Mouse (Mus musculus): ENCODE measurements at regions not wholly inside any gene's neighbourhood (a gene's known extent, or its start where the extent isn't known, plus 50 kb on each side); places are given as distances from the start of the nearest gene placed in this dataset.
"Not testable (repeated sequence)": the region's sequence is repeated elsewhere in the genome, so short reads cannot be mapped to it uniquely, and the experiment has no call there.

DNA sequence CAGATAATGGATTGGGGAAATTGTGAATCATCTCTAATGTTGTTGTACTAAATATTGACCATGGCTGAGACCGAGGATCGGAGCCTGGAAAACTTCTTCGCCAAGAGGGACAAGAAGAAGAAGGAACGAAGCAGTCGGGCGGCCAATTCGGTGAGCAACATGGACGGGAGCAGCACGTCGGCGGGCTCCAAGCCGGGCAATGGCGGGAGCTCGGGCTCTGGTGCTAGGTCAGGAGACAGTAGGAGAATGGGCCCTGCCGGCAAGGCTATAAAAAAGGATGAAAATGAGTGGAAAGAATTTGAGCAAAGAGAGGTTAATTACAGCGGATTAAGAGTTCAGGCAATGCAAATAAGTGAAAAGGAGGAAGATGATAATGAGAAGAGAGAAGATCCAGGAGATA, 55.0 kb upstream of the Zfp990 start:
- not testable (repeated sequence) for H3K4me3 ChIP-seq; H3K9ac ChIP-seq (replicated peaks); H3K4me2 ChIP-seq (replicated peaks); ATAC-seq (ENCODE audit: low FRiP score, low read depth); H3K4me1 ChIP-seq; H3K27ac ChIP-seq (replicated peaks); H3K27me3 ChIP-seq; H3K9me3 ChIP-seq; H3K36me3 ChIP-seq
- WGBS: 92% methylated on average over 16 of the region's 16 CpGs

DNA sequence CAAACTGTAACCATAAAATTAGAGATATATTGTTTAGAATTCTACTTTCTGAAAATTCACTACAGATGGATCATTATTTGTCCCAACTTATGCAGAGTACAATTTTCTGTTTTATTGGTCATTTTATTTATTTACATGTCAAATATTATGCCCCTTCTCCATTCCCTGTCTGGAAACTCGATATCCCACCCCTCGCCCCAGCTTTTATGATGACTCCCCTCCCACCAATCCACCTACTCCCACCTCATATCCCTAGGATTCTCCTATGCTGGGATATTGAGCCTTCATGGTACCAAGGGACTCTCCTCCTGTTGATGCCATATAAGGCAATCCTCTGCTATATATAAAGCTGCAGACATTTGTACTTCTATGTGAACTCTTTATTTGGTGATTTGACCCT, 62.0 kb upstream of the Zfp990 start:
- no peak for ATAC-seq (ENCODE audit: low FRiP score, low read depth)
- peaks cover 34% of the 10 kb centered on the region for H3K9me3 ChIP-seq
- WGBS: 78% methylated on average over 2 of the region's 2 CpGs
- no peak overlapping the region for H3K27ac ChIP-seq (replicated peaks)
- H3K27me3 ChIP-seq: no peaks in the 10 kb centered on the region
- no peak overlapping the region for H3K4me2 ChIP-seq (replicated peaks)
- no peak overlapping the region for H3K4me3 ChIP-seq
- no peak overlapping the region for H3K9ac ChIP-seq (replicated peaks)
- H3K4me1 ChIP-seq: no peaks in the 10 kb centered on the region
- no peaks in the 10 kb centered on the region for H3K36me3 ChIP-seq

DNA sequence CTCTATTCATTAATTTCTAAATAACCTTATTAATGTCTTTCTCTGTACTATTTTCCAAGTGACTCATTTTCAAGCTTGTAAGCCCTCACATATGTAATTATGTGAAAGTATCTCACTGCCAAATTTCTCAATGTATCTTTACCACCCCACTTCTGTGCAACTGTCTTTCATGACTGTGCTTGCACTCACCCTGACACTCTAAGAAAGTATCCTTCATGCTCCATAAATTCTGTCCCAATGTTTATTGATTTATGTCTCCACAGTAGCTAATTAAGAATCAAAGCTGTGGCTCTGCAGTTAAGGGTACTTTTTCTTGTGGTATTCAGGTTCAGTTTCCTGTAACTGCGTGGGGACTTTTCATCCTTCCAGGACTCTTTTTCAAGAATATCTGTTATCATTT, 73.8 kb upstream of the Zfp990 start:
- not testable (repeated sequence) for H3K36me3 ChIP-seq; H3K27me3 ChIP-seq; H3K4me2 ChIP-seq (replicated peaks); H3K4me3 ChIP-seq; H3K4me1 ChIP-seq; ATAC-seq (ENCODE audit: low FRiP score, low read depth); H3K9ac ChIP-seq (replicated peaks); H3K27ac ChIP-seq (replicated peaks)
- 84% methylated on average over 1 of the region's 1 CpGs for WGBS
- H3K9me3 ChIP-seq: peaks cover 49% of the 10 kb centered on the region

DNA sequence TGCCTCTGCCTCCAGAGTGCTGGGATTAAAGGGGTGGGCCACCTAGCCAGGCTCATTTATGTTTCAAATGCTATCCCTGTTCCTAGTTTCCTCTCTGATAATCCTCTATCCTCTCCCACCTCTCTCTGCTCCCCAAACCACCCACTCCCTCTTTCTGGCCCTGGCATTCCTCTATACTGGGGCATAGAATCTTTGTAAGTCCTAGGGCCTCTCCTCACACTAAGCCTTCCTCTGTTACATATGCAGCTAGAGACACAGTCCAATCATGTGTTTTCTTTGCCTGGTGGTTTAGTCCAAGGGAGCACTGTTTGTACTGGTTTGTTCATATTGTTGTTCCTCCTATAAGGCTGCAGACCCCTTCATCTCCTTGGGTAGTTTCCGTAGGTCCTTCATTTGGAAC, 76.0 kb upstream of the Zfp990 start:
- no peak overlapping the region for H3K4me2 ChIP-seq (replicated peaks)
- 90% methylated on average over 1 of the region's 1 CpGs for WGBS
- ATAC-seq (ENCODE audit: low FRiP score, low read depth): peak; percentile 31; the same call in 1 of the 2 replicates
- no peaks in the 10 kb centered on the region for H3K27me3 ChIP-seq
- H3K4me1 ChIP-seq: no peaks in the 10 kb centered on the region
- no peak overlapping the region for H3K9ac ChIP-seq (replicated peaks)
- H3K9me3 ChIP-seq: peaks cover 46% of the 10 kb centered on the region
- no peaks in the 10 kb centered on the region for H3K36me3 ChIP-seq
- no peak overlapping the region for H3K4me3 ChIP-seq
- no peak overlapping the region for H3K27ac ChIP-seq (replicated peaks)

DNA sequence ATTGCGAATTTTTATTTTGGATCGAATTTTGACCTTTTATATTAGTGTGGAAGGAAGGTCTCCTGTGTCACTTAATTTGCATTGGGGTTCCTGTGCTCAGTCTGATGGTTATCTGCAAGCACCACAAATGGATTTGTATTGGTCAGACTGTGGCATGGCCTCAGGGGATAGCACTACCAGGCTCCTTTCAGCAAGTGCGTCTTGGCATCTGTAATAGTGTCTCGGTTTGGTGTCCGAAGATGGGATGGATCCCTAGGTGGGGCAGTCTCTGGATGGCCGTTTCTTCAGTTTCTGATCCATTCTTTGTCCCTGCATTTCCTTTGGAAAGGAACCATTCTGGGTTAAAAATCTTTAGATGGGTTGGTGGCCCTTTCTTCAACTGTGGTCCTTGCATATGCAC, 76.5 kb upstream of the Zfp990 start:
- Histone ChIP-seq H3K27me3 (no peaks in the 10 kb centered on the region), H3K4me1 (no peaks in the 10 kb centered on the region), H3K9me3 (peaks cover 46% of the 10 kb centered on the region), H3K27ac (replicated peaks) (no peak overlapping the region), H3K4me3 (no peak overlapping the region), H3K4me2 (replicated peaks) (no peak overlapping the region), H3K9ac (replicated peaks) (no peak overlapping the region), H3K36me3 (no peaks in the 10 kb centered on the region)
- ATAC-seq (ENCODE audit: low FRiP score, low read depth): no peak
- WGBS: 71% methylated on average over 6 of the region's 6 CpGs

DNA sequence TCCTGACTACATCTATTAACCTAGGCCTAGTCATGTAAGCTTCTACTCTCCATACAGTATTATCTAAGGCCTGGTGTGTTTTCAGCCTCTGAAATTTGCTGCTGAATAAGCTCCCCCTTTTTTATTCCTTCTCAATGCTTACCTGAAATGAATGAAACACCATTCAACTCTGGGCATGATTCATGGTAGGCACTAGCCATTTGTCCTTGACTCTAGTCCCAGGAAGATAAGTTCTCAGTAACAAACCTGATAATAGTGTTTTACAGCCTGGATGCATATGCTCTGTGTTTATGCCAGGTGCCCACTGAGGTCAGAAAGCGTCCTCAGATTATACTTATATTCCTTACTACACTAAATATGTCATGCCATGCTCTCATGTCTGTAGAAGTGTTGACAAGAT, 77.3 kb upstream of the Zfp990 start:
- H3K9ac ChIP-seq (replicated peaks); H3K4me2 ChIP-seq (replicated peaks); H3K36me3 ChIP-seq; H3K4me3 ChIP-seq; H3K27me3 ChIP-seq; ATAC-seq (ENCODE audit: low FRiP score, low read depth); H3K27ac ChIP-seq (replicated peaks); H3K4me1 ChIP-seq: not testable (repeated sequence)
- WGBS: 40% methylated on average over 1 of the region's 1 CpGs
- peaks cover 42% of the 10 kb centered on the region for H3K9me3 ChIP-seq

DNA sequence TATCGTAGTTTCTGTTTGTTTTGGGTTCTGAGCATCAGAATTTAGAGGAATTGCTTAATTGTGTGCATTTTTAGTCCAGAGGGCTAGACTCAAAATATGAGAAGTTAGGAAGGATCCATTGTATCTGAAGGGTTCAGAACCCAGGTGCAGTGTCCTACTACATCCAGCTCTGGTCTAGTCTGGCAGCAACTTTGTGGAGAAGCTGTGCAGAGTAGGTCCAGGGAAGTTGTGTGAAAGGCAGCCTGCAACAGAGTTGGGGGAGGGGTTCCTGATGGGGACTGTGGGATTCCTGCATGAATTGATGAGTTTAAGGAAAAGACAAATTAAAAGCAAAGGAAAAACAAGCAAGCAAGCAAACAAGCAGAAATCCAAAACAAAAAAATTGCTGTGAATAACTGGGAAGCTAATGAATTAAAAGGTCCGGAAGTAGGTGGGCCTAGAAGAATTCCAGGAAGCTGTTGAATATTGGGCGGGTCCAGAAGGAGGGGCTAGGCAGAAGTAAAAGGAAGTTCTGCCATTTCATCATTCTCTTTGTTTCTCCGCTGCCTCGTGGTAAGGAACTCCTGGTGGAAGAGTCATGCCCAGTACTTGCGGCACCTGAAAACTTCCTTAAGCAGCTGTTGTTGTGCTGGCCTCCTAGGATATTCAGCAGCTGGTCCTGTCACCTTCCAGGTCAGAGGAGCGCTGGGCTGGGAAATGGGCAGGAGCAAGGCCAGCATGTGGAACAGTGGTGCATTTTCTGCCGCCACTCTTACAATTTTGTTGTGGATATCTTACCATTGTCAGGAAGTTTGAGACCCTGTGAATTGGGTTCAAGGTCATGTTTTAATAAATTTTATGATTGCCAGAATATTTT, 78.4 kb upstream of the Zfp990 start:
- Histone ChIP-seq H3K4me3 (no peak overlapping the region), H3K27me3 (no peaks in the 10 kb centered on the region), H3K9me3 (peaks cover 36% of the 10 kb centered on the region), H3K4me1 (no peaks in the 10 kb centered on the region), H3K9ac (replicated peaks) (no peak overlapping the region), H3K36me3 (no peaks in the 10 kb centered on the region), H3K27ac (replicated peaks) (no peak overlapping the region), H3K4me2 (replicated peaks) (no peak overlapping the region)
- 72% methylated on average over 8 of the region's 8 CpGs for WGBS
- ATAC-seq (ENCODE audit: low FRiP score, low read depth): no peak

DNA sequence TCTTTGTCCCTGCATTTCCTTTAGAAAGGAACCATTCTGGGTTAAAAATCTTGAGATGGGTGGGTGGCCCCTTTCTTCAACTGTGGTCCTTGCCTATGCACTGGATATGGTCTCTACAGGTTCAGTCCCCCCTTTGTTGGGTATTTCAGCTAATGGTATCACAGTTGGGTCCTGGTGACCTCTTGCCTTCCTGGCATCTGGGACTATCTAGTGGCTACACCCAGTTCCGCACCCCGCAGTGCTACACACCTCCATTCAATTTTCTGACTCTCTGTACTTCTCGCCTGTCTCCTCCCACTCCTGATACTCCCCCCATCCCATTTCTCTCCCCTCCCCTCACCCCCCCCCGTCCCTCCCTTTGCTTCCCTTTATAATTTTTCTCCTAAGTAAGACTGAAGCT, 92.7 kb upstream of the Zfp990 start:
- not testable (repeated sequence) for ATAC-seq (ENCODE audit: low FRiP score, low read depth); H3K27ac ChIP-seq (replicated peaks); H3K9ac ChIP-seq (replicated peaks); H3K4me3 ChIP-seq; H3K36me3 ChIP-seq; H3K27me3 ChIP-seq; H3K4me2 ChIP-seq (replicated peaks); H3K4me1 ChIP-seq; H3K9me3 ChIP-seq
- 60% methylated on average over 4 of the region's 4 CpGs for WGBS

DNA sequence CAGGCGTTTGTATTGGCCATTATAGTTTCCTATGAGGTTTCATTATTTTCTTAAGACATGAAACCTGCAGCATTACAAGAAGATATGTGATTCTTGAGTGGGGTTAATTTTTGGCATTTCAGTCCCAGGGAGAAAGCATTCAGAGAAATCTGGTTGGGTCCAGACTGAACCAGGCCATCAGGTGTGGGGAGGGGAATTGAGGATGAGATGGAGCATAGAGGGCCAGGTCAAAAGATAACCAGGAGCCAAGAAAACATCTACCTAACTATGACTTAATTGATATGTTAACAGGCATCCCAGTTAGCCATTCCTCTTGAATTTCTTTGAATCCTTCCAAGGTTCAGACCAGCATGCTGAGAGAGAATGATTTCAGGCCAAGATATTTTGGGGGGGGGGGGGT, 96.2 kb upstream of the Tnfrsf8 start:
- Histone ChIP-seq H3K4me2 (replicated peaks) (no peak overlapping the region), H3K27me3 (no peaks in the 10 kb centered on the region), H3K36me3 (no peaks in the 10 kb centered on the region), H3K4me3 (no peak overlapping the region), H3K9me3 (0 out of 2 replicates have a peak, but pooled peaks cover 6% of the 10 kb centered on the region), H3K4me1 (no peaks in the 10 kb centered on the region), H3K27ac (replicated peaks) (no peak overlapping the region), H3K9ac (replicated peaks) (no peak overlapping the region)
- no peak for ATAC-seq (ENCODE audit: low FRiP score, low read depth)
- WGBS: 69% methylated on average over 1 of the region's 1 CpGs

DNA sequence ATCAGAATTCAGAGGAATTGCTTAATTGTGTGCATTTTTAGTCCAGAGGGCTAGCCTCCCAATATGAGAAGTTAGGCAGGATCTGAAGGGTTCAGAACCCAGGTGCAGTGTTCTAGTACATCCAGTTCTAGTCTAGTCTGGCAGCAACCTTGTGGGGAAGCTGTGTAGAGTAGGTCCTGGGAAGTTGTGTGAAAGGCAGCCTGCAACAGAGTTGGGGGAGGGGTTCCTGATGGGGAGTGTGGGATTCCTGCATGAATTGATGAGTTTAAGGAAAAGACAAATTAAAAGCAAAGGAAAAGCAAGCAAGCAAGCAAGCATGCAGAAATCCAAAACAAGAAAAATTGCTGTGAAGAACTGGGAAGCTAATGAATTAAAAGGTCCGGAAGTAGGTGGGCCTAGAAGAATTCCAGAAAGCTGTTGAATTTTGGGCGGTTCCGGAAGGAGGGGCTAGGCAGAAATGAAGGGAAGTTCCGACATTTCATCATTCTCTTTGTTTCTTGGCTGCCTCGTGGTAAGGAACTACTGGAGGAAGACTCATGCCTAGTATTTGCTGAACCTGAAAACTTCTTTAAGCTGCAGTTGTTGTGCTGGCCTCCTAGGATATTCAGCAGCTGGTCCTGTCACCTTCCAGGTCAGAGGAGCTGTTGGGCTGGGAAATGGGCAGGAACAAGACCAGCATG, 95.0 kb upstream of the Tnfrsf8 start:
- H3K9me3 ChIP-seq: 0 out of 2 replicates have a peak, but pooled peaks cover 9% of the 10 kb centered on the region
- H3K4me3 ChIP-seq: no peak overlapping the region
- no peak for ATAC-seq (ENCODE audit: low FRiP score, low read depth)
- H3K4me1 ChIP-seq: no peaks in the 10 kb centered on the region
- H3K27me3 ChIP-seq: no peaks in the 10 kb centered on the region
- no peak overlapping the region for H3K9ac ChIP-seq (replicated peaks)
- no peak overlapping the region for H3K4me2 ChIP-seq (replicated peaks)
- WGBS: 78% methylated on average over 5 of the region's 5 CpGs
- no peak overlapping the region for H3K27ac ChIP-seq (replicated peaks)
- H3K36me3 ChIP-seq: no peaks in the 10 kb centered on the region

DNA sequence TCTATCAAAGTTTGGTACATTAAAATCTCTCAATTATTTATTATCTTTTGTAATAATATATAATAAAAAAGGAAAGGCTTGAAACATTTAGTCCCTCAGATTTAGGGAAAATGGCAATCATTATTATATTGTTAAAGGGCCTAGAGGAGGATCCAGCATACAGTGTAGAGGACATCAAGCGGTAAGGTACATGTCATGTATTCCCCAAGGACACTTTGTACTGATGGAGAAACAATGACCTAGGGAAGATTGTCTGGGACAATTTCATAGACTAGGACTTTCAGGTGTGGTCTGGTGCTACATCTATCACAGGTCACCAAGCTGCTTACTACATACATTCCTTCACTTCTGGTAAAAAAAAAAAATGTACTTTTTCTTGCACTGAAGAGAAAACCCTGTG, 91.1 kb upstream of the Tnfrsf8 start:
- not testable (repeated sequence) for ATAC-seq (ENCODE audit: low FRiP score, low read depth); H3K27ac ChIP-seq (replicated peaks)
- 37% methylated on average over 1 of the region's 1 CpGs for WGBS

DNA sequence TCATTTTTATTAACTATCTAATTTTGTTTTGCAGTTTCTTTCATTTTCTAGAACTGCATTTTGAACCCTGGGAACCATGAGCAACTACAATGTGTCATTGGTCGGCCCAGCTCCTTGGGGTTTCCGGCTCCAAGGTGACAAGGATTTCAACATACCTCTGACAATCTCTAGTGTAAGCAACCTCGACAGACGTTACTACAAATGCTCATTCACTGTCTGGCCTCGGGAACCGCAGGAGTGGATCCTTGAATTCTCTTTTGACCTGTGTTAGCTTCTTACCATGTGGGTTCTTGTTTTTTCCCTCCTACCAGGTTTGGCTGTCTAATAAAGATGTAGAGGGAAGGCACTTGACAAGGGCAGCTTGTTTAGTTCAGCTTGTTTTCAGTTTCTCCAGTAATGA, 89.3 kb upstream of the Tnfrsf8 start:
- not testable (repeated sequence) for H3K9me3 ChIP-seq; H3K4me2 ChIP-seq (replicated peaks)
- 76% methylated on average over 6 of the region's 6 CpGs for WGBS

More for the DNA sequence above, 91.1 kb upstream of the Tnfrsf8 start:
- H3K9ac ChIP-seq (replicated peaks); H3K36me3 ChIP-seq; H3K4me2 ChIP-seq (replicated peaks); H3K27me3 ChIP-seq; H3K4me3 ChIP-seq; H3K4me1 ChIP-seq: not testable (repeated sequence)
- 0 out of 2 replicates have a peak, but pooled peaks cover 12% of the 10 kb centered on the region for H3K9me3 ChIP-seq

More for the DNA sequence above, 89.3 kb upstream of the Tnfrsf8 start:
- H3K27me3 ChIP-seq; H3K4me1 ChIP-seq; H3K9ac ChIP-seq (replicated peaks); H3K27ac ChIP-seq (replicated peaks); H3K36me3 ChIP-seq; H3K4me3 ChIP-seq; ATAC-seq (ENCODE audit: low FRiP score, low read depth): not testable (repeated sequence)
